Mouse (Mus musculus): ENCODE measurements around the gene Gm11563. TPM values are rescaled to one million over a fixed set of nuclear protein-coding genes. Genes with fewer than 3 reads are reported as not detected.
"Not testable (repeated sequence)": the region's sequence is repeated elsewhere in the genome, so short reads cannot be mapped to it uniquely, and the experiment has no call there.

The Gm11563 gene
- polyA plus RNA-seq, 1 experiment from 2014 or later = not detected

DNA sequence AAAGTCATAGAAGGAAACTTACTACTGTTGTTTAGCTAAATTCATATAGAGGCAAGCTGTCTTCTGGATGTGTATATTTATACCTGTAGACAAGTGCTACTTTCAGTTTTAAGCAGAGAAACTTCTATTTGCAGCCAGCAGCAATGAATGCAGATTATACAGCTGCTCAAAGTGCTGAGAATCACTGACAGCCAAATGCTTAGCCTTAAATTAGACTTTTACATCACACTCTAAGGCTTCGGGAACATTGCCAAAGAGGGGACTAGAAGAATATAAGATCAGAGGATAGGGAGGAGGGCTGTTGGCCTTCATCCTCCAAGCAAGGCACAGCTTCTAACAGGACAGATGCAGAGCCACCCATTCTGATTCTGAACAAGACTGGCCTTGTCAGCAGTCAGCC, 21.7 kb downstream of the Gm11563 start:
- no peak for ATAC-seq (replicated peaks; ENCODE audit: low FRiP score)
- Histone ChIP-seq H3K9me3 (replicated peaks) (no peaks in the 10 kb centered on the region), H3K4me1 (no peaks in the 10 kb centered on the region), H3K27me3 (no peaks in the 10 kb centered on the region), H3K27ac (no peak overlapping the region), H3K4me3 (replicated peaks) (no peak overlapping the region), H3K9ac (no peak overlapping the region), H3K36me3 (no peaks in the 10 kb centered on the region), H3K4me2 (no peak overlapping the region)
- 66% methylated on average over 1 of the region's 1 CpGs for WGBS

DNA sequence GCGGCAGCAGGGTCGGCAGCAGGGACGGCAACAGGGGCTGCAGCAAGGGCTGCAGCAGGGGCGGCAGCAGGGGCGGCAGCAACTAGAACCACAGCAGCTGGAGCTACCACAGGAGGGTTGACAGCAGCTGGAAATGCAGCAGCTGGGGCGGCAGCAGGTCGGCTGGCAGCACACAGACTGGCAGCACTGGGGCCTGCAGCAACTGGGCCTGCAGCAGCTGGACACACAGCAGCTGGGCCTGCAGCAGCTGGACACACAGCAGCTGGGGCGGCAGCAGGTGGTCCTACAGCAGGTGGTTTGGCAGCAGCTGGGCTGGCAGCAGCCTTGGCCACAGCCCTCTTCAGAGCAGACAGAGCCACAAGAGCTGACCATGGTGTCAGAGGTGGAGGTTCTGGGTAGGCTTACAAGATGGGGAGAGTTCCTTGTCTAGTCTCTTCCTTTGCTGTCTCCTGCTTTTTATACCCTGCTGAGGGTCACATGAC, 24.1 kb downstream of the Gm11563 start, which contains the start of gene Krtap4-2:
Krtap4-2 (minus strand) TSS at position 432 of the 482 bp plus-strand sequence.
- Histone ChIP-seq H3K4me3 (replicated peaks) (no peak within 1 kb of the TSS), H3K9ac (no peak within 1 kb of the TSS), H3K27ac (no peak within 1 kb of the TSS), H3K9me3 (replicated peaks) (no peaks in the 10 kb centered on the region), H3K4me2 (no peak within 1 kb of the TSS), H3K4me1 (no peaks in the 10 kb centered on the region), H3K27me3 (no peaks in the 10 kb centered on the region), H3K36me3 (no peaks in the 10 kb centered on the region)
- 34% methylated on average over 8 of the region's 8 CpGs for WGBS
- no peak for ATAC-seq (replicated peaks; ENCODE audit: low FRiP score)

DNA sequence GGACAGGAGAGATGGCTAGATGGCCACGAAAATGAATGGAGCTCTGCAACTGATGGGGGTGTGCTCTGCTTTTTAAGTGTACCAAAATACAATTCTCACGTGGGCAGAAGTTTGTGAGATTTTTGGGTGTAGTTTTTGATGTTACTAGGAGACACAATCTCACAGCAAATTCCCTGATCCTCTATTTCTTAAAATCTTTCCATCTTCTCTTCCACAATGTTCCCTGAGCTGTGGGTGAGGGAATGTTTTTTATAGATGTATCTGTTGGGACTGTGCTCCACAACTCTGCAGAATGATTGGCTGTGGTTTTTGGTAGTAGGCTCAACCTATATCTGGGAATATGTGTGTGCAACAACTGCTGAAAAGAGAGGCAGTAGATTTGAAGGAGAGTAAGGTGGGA, 25.5 kb downstream of the Gm11563 start:
- no peak for ATAC-seq (replicated peaks; ENCODE audit: low FRiP score)
- H3K4me1 ChIP-seq = no peaks in the 10 kb centered on the region
- WGBS = 61% methylated on average over 2 of the region's 2 CpGs
- no peak overlapping the region for H3K4me3 ChIP-seq (replicated peaks)
- H3K36me3 ChIP-seq = no peaks in the 10 kb centered on the region
- no peak overlapping the region for H3K4me2 ChIP-seq
- no peak overlapping the region for H3K27ac ChIP-seq
- H3K27me3 ChIP-seq = no peaks in the 10 kb centered on the region
- no peaks in the 10 kb centered on the region for H3K9me3 ChIP-seq (replicated peaks)
- no peak overlapping the region for H3K9ac ChIP-seq

DNA sequence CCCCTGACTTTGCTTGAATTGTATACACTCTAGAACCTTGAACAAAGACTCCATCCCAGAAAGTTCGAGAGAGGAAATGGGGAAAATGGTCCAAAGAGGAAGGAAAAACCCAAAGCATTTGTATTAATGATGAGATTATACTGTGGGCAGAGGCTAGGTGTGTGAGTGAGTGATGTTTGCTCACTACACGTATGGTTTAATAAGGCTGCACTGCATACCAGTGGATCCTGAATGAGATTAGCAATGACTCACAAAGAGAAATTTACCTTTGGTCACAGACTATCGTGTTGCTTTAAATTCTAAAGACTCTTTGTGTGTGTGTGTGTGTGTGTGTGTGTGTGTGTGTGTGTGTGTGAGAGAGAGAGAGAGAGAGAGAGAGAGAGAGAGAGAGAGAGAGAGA, 27.9 kb downstream of the Gm11563 start:
- H3K4me1 ChIP-seq = no peaks in the 10 kb centered on the region

DNA sequence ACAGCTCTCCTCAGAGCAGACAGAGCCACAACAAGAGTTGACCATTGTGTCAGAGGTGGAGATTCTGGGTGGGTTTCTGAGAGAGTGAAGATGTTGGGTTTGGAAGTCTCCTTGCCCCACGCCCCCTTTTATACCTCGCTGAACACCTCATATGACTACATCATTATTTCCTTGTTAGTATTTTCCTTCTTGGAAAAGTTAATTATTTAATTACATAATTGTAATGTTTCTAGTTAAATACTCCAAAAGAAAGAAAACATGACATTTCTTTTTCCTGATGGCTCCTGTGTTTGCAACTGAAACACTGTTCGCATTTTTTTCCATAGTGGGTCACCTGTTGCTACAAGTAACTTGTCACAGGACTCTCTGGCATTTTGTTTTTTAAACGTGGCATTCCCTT, 30.6 kb downstream of the Gm11563 start, which contains the start of gene Krtap4-1:
Krtap4-1 (minus strand) TSS at position 101 of the 400 bp plus-strand sequence.
- H3K4me1 ChIP-seq = no peaks in the 10 kb centered on the region
- H3K27ac ChIP-seq = no peak within 1 kb of the TSS
- H3K9me3 ChIP-seq (replicated peaks) = no peaks in the 10 kb centered on the region
- no peak within 1 kb of the TSS for H3K4me3 ChIP-seq (replicated peaks)
- 86% methylated on average over 4 of the region's 4 CpGs for WGBS
- H3K4me2 ChIP-seq = no peak within 1 kb of the TSS
- H3K36me3 ChIP-seq = no peaks in the 10 kb centered on the region
- no peak for ATAC-seq (replicated peaks; ENCODE audit: low FRiP score)
- H3K27me3 ChIP-seq = no peaks in the 10 kb centered on the region
- no peak within 1 kb of the TSS for H3K9ac ChIP-seq

More for the DNA sequence above, 27.9 kb downstream of the Gm11563 start:
- H3K4me2 ChIP-seq = no peak overlapping the region
- H3K4me3 ChIP-seq (replicated peaks) = no peak overlapping the region
- no peak for ATAC-seq (replicated peaks; ENCODE audit: low FRiP score)
- H3K27me3 ChIP-seq = no peaks in the 10 kb centered on the region
- WGBS = 79% methylated on average over 3 of the region's 3 CpGs
- H3K27ac ChIP-seq = no peak overlapping the region
- no peaks in the 10 kb centered on the region for H3K36me3 ChIP-seq
- no peak overlapping the region for H3K9ac ChIP-seq
- H3K9me3 ChIP-seq (replicated peaks) = no peaks in the 10 kb centered on the region

DNA sequence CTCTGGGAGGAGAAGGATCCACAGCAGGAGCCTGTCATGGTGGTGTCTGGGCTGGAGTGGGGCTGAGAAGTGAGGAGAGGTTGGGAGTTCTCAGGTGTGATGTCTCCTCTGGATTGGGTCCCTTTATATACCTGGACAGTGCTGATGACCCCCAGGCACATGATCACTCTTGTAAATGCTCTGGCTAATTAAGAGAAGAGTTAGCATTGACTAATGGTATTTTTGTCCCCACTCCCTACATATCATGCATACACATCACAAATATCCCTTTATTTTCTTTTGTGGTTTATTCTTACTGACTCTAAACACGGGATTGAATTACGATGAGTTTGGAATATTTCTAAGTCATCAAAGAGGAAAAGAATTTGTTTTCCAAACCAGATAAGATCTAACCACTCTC, 38.4 kb downstream of the Gm11563 start, which contains the start of gene Gm11562:
Gm11562 (minus strand) TSS at position 101 of the 400 bp plus-strand sequence.
- H3K4me1 ChIP-seq = no peaks in the 10 kb centered on the region
- H3K9me3 ChIP-seq (replicated peaks) = no peaks in the 10 kb centered on the region
- no peaks in the 10 kb centered on the region for H3K27me3 ChIP-seq
- no peak within 1 kb of the TSS for H3K27ac ChIP-seq
- WGBS = 82% methylated on average over 2 of the region's 2 CpGs
- H3K4me3 ChIP-seq (replicated peaks) = no peak within 1 kb of the TSS
- no peak for ATAC-seq (replicated peaks; ENCODE audit: low FRiP score)
- H3K4me2 ChIP-seq = no peak within 1 kb of the TSS
- no peak within 1 kb of the TSS for H3K9ac ChIP-seq
- H3K36me3 ChIP-seq = no peaks in the 10 kb centered on the region

DNA sequence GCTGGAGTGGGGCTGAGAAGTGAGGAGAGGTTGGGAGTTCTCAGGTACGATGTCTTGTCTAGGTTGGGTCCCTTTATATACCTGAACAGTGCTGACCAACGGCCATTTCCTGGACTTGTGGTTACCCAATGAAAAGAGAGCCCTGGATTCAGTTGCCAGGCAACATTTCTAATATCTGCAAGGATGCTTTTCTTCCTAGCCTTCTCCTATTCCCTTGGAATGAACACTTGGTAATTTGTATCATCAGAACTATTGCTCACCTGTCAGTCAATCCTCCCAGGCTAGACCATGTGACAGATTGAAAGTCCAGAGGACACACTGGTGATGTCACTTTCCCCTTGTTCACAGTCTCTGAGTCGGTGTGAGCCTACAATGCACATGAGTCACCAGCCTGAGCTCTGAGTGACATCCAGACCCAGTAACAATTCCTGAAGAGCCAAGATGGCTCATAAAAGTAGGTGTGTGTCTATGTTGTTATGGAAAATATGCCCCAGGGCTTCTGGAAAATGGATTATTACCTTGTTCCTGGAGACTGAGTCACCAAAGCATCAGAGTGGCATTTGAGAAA, 43.9 kb downstream of the Gm11563 start, which contains the start of gene Krtap2-4:
Krtap2-4 (minus strand) TSS at position 51 of the 568 bp plus-strand sequence.
- no peak within 1 kb of the TSS for H3K9ac ChIP-seq
- 76% methylated on average over 3 of the region's 3 CpGs for WGBS
- H3K27ac ChIP-seq = no peak within 1 kb of the TSS
- no peaks in the 10 kb centered on the region for H3K36me3 ChIP-seq
- no peaks in the 10 kb centered on the region for H3K4me1 ChIP-seq
- no peaks in the 10 kb centered on the region for H3K9me3 ChIP-seq (replicated peaks)
- no peak for ATAC-seq (replicated peaks; ENCODE audit: low FRiP score)
- no peaks in the 10 kb centered on the region for H3K27me3 ChIP-seq
- no peak within 1 kb of the TSS for H3K4me2 ChIP-seq
- H3K4me3 ChIP-seq (replicated peaks) = no peak within 1 kb of the TSS

DNA sequence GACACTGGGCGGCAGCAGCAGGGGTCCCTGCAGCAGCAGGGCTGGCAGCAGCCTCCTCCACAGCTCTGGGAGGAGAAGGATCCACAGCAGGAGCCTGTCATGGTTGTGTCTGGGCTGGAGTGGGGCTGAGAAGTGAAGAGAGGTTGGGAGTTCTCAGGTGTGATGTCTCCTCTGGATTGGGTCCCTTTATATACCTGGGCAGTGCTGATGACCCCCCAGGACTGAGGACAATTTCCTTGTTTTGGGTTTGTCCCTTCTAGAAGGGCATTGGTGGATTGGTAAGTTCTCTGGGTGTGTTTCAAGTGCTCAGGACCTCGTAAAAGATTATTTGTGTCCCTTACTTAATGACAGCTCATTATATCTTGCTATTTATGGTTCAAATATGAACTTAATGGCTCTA, 48.7 kb downstream of the Gm11563 start, which contains the start of gene Gm11937:
Gm11937 (minus strand) TSS at position 101 of the 400 bp plus-strand sequence.
- not testable (repeated sequence) for H3K4me3 ChIP-seq (replicated peaks); H3K4me2 ChIP-seq; H3K9me3 ChIP-seq (replicated peaks); H3K4me1 ChIP-seq; H3K36me3 ChIP-seq; H3K27me3 ChIP-seq; ATAC-seq (replicated peaks; ENCODE audit: low FRiP score); H3K27ac ChIP-seq; H3K9ac ChIP-seq
- 67% methylated on average over 1 of the region's 2 CpGs for WGBS

DNA sequence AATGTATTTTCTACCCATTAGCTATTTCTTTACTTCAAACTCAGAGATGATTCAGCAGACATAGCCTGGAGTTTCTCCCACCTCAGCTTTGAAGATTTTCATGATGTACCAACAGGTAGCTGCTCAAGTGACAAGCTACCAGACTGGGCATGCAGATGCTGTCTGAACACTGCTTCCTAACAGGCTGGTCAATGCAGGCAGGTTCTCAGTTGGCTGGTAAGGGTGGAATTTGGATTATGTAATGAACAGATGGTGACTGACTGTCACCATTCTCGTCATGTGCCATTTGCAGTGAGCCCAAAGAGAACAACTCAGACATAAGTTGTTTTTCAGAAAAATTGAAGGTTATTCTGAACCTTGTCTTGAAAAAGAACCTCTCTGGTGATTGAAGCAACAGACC, 49.6 kb downstream of the Gm11563 start:
- Histone ChIP-seq H3K4me2 (no peak overlapping the region), H3K9ac (no peak overlapping the region), H3K4me1 (no peaks in the 10 kb centered on the region), H3K4me3 (replicated peaks) (no peak overlapping the region), H3K27ac (no peak overlapping the region), H3K27me3 (0 out of 2 replicates have a peak, but pooled peaks cover 3% of the 10 kb centered on the region), H3K9me3 (replicated peaks) (no peaks in the 10 kb centered on the region), H3K36me3 (no peaks in the 10 kb centered on the region)
- no peak for ATAC-seq (replicated peaks; ENCODE audit: low FRiP score)
- WGBS = 74% methylated on average over 1 of the region's 1 CpGs

Other genes with a start within 250 kb of the Gm11563 start
- gene Krt12, start 236.7 kb downstream of the Gm11563 start, polyA plus RNA-seq (2015; fragmentation: Nextera tagmentation; extraction: Ambion mirVana) = not detected in 2 replicates
- gene Krt20, start 220.8 kb downstream of the Gm11563 start, polyA plus RNA-seq (2015; fragmentation: Nextera tagmentation; extraction: Ambion mirVana) = 1.2 and 1.7 TPM in 2 replicates
- gene Krt23, start 165.8 kb downstream of the Gm11563 start, polyA plus RNA-seq (2015; fragmentation: Nextera tagmentation; extraction: Ambion mirVana) = 19.9 and 20.3 TPM in 2 replicates
- 0.32 and 0.43 TPM in 2 replicates for gene Krt39, start 137.6 kb downstream of the Gm11563 start, polyA plus RNA-seq (2015; fragmentation: Nextera tagmentation; extraction: Ambion mirVana)
- not detected in 2 replicates for gene Krt40, start 115.8 kb downstream of the Gm11563 start, polyA plus RNA-seq (2015; fragmentation: Nextera tagmentation; extraction: Ambion mirVana)
- not detected in 2 replicates for gene Krtap3-3, start 108.1 kb downstream of the Gm11563 start, polyA plus RNA-seq (2015; fragmentation: Nextera tagmentation; extraction: Ambion mirVana)
- gene Krtap3-2, start 102.1 kb downstream of the Gm11563 start, polyA plus RNA-seq (2015; fragmentation: Nextera tagmentation; extraction: Ambion mirVana) = not detected in 2 replicates
- gene Gm11939, start 99.5 kb downstream of the Gm11563 start, polyA plus RNA-seq (2015; fragmentation: Nextera tagmentation; extraction: Ambion mirVana) = not detected in 2 replicates
- not detected in 2 replicates for gene Krtap3-1, start 92.3 kb downstream of the Gm11563 start, polyA plus RNA-seq (2015; fragmentation: Nextera tagmentation; extraction: Ambion mirVana)
- gene Krtap1-5, start 77.9 kb downstream of the Gm11563 start, polyA plus RNA-seq (2015; fragmentation: Nextera tagmentation; extraction: Ambion mirVana) = not detected in 2 replicates
- gene Krtap1-4, start 75.3 kb downstream of the Gm11563 start, polyA plus RNA-seq (2015; fragmentation: Nextera tagmentation; extraction: Ambion mirVana) = not detected in 2 replicates
- not detected in 2 replicates for gene Krtap1-3, start 67.6 kb downstream of the Gm11563 start, polyA plus RNA-seq (2015; fragmentation: Nextera tagmentation; extraction: Ambion mirVana)
- gene Krtap9-3, start 60.9 kb downstream of the Gm11563 start, polyA plus RNA-seq (2015; fragmentation: Nextera tagmentation; extraction: Ambion mirVana) = not detected in 2 replicates
- gene Gm11938, start 55.7 kb downstream of the Gm11563 start, polyA plus RNA-seq (2015; fragmentation: Nextera tagmentation; extraction: Ambion mirVana) = not detected in 2 replicates
- not detected in 2 replicates for gene Gm11937, start 48.8 kb downstream of the Gm11563 start, polyA plus RNA-seq (2015; fragmentation: Nextera tagmentation; extraction: Ambion mirVana)
- not detected in 2 replicates for gene Krtap2-4, start 44.1 kb downstream of the Gm11563 start, polyA plus RNA-seq (2015; fragmentation: Nextera tagmentation; extraction: Ambion mirVana)
- gene Gm11562, start 38.5 kb downstream of the Gm11563 start, polyA plus RNA-seq (2015; fragmentation: Nextera tagmentation; extraction: Ambion mirVana) = not detected in 2 replicates
- gene Krtap4-1, start 30.7 kb downstream of the Gm11563 start, polyA plus RNA-seq (2015; fragmentation: Nextera tagmentation; extraction: Ambion mirVana) = not detected in 2 replicates
- gene Krtap4-2, start 23.9 kb downstream of the Gm11563 start, polyA plus RNA-seq (2015; fragmentation: Nextera tagmentation; extraction: Ambion mirVana) = not detected in 2 replicates
- gene Krtap4-7, start 14.9 kb downstream of the Gm11563 start, polyA plus RNA-seq (2015; fragmentation: Nextera tagmentation; extraction: Ambion mirVana) = not detected in 2 replicates
- gene Gm11555, start 8.7 kb downstream of the Gm11563 start, polyA plus RNA-seq (2015; fragmentation: Nextera tagmentation; extraction: Ambion mirVana) = not detected in 2 replicates
- not detected in 2 replicates for gene Krtap4-6, start 7.0 kb upstream of the Gm11563 start, polyA plus RNA-seq (2015; fragmentation: Nextera tagmentation; extraction: Ambion mirVana)
- not detected in 2 replicates for gene Gm14190, start 31.8 kb upstream of the Gm11563 start, polyA plus RNA-seq (2015; fragmentation: Nextera tagmentation; extraction: Ambion mirVana)
- not detected in 2 replicates for gene Gm14180, start 75.3 kb upstream of the Gm11563 start, polyA plus RNA-seq (2015; fragmentation: Nextera tagmentation; extraction: Ambion mirVana)
- gene Gm11595, start 114.0 kb upstream of the Gm11563 start, polyA plus RNA-seq (2015; fragmentation: Nextera tagmentation; extraction: Ambion mirVana) = not detected in 2 replicates
- gene Krtap4-8, start 121.7 kb upstream of the Gm11563 start, polyA plus RNA-seq (2015; fragmentation: Nextera tagmentation; extraction: Ambion mirVana) = not detected in 2 replicates
- not detected in 2 replicates for gene Krtap4-9, start 126.2 kb upstream of the Gm11563 start, polyA plus RNA-seq (2015; fragmentation: Nextera tagmentation; extraction: Ambion mirVana)
- not detected in 2 replicates for gene Gm11596, start 134.5 kb upstream of the Gm11563 start, polyA plus RNA-seq (2015; fragmentation: Nextera tagmentation; extraction: Ambion mirVana)
- not detected in 2 replicates for gene Gm11569, start 140.0 kb upstream of the Gm11563 start, polyA plus RNA-seq (2015; fragmentation: Nextera tagmentation; extraction: Ambion mirVana)
- not detected in 2 replicates for gene Gm11554, start 145.5 kb upstream of the Gm11563 start, polyA plus RNA-seq (2015; fragmentation: Nextera tagmentation; extraction: Ambion mirVana)
- gene Krtap4-13, start 150.9 kb upstream of the Gm11563 start, polyA plus RNA-seq (2015; fragmentation: Nextera tagmentation; extraction: Ambion mirVana) = not detected in 2 replicates
- gene Gm11564, start 156.7 kb upstream of the Gm11563 start, polyA plus RNA-seq (2015; fragmentation: Nextera tagmentation; extraction: Ambion mirVana) = not detected in 2 replicates
- gene 2300003K06Rik, start 179.1 kb upstream of the Gm11563 start, polyA plus RNA-seq (2015; fragmentation: Nextera tagmentation; extraction: Ambion mirVana) = not detected in 2 replicates
- not detected in 2 replicates for gene Krtap4-16, start 192.6 kb upstream of the Gm11563 start, polyA plus RNA-seq (2015; fragmentation: Nextera tagmentation; extraction: Ambion mirVana)
- not detected in 2 replicates for gene Gm11568, start 199.0 kb upstream of the Gm11563 start, polyA plus RNA-seq (2015; fragmentation: Nextera tagmentation; extraction: Ambion mirVana)
- gene Gm11559, start 205.5 kb upstream of the Gm11563 start, polyA plus RNA-seq (2015; fragmentation: Nextera tagmentation; extraction: Ambion mirVana) = not detected in 2 replicates
- not detected in 2 replicates for gene Krtap9-1, start 214.4 kb upstream of the Gm11563 start, polyA plus RNA-seq (2015; fragmentation: Nextera tagmentation; extraction: Ambion mirVana)
- not detected in 2 replicates for gene Gm11567, start 220.2 kb upstream of the Gm11563 start, polyA plus RNA-seq (2015; fragmentation: Nextera tagmentation; extraction: Ambion mirVana)
- gene Krtap31-1, start 249.0 kb upstream of the Gm11563 start, polyA plus RNA-seq (2015; fragmentation: Nextera tagmentation; extraction: Ambion mirVana) = not detected in 2 replicates

Data from kidney, embryonic 15.5 days (tissue).